Mouse (Mus musculus): ENCODE results near the gene Nav2.

Gene Nav2

GRCm38 (mm10) chr7:49418841-49419240 is 510.3 kb downstream of the Nav2 start:
- no peak for DNase-seq

- DNase-seq, result no peak
Observed at GRCm38 (mm10) chr7:49420139-49420802, 511.8 kb downstream of the Nav2 start.

GRCm38 (mm10) chr7:49421261-49421660 is 512.7 kb downstream of the Nav2 start:
- no peak for DNase-seq

GRCm38 (mm10) chr7:49423943-49424342 is 515.4 kb downstream of the Nav2 start:
- no peak for DNase-seq

- DNase-seq, result peak; percentile 58
Observed at GRCm38 (mm10) chr7:49426060-49426459, 517.5 kb downstream of the Nav2 start.

- DNase-seq, result peak; percentile 32
Observed at GRCm38 (mm10) chr7:49427843-49428242, 519.3 kb downstream of the Nav2 start.

GRCm38 (mm10) chr7:49428947-49429346 is 520.4 kb downstream of the Nav2 start:
- no peak for DNase-seq

- no peak for DNase-seq
Observed at GRCm38 (mm10) chr7:49430808-49431207, 522.3 kb downstream of the Nav2 start.

GRCm38 (mm10) chr7:49433945-49434344 is 525.4 kb downstream of the Nav2 start:
- DNase-seq, result no peak

GRCm38 (mm10) chr7:49436492-49436891 is 528.0 kb downstream of the Nav2 start:
- no peak for DNase-seq

- no peak for DNase-seq
Observed at GRCm38 (mm10) chr7:49437901-49438300, 529.4 kb downstream of the Nav2 start.

- DNase-seq, result peak; percentile 46
Observed at GRCm38 (mm10) chr7:49439136-49439535, 530.6 kb downstream of the Nav2 start.

- DNase-seq, result no peak
Observed at GRCm38 (mm10) chr7:49440333-49440969, 531.9 kb downstream of the Nav2 start.

GRCm38 (mm10) chr7:49442174-49442573 is 533.7 kb downstream of the Nav2 start:
- DNase-seq, result no peak

GRCm38 (mm10) chr7:49448580-49448979 is 540.1 kb downstream of the Nav2 start:
- no peak for DNase-seq

GRCm38 (mm10) chr7:49450261-49451141 is 542.0 kb downstream of the Nav2 start:
- DNase-seq, result no peak

- DNase-seq, result no peak
Observed at GRCm38 (mm10) chr7:49451240-49451639, 542.7 kb downstream of the Nav2 start.

- DNase-seq, result no peak
Observed at GRCm38 (mm10) chr7:49452274-49452673, 543.8 kb downstream of the Nav2 start.

- DNase-seq, result no peak
Observed at GRCm38 (mm10) chr7:49454601-49455000, 546.1 kb downstream of the Nav2 start.

GRCm38 (mm10) chr7:49456148-49456547 is 547.6 kb downstream of the Nav2 start:
- peak; percentile 75 for DNase-seq

- no peak for DNase-seq
Observed at GRCm38 (mm10) chr7:49457398-49457797, 548.9 kb downstream of the Nav2 start.

GRCm38 (mm10) chr7:49457890-49458289 is 549.4 kb downstream of the Nav2 start:
- no peak for DNase-seq

- peak; percentile 13 for DNase-seq
Observed at GRCm38 (mm10) chr7:49462328-49462811, 553.9 kb downstream of the Nav2 start.

- no peak for DNase-seq
Observed at GRCm38 (mm10) chr7:49467861-49468260, 559.3 kb downstream of the Nav2 start.
